Mouse (Mus musculus): Measurements from ENCODE around the gene Mroh2a.

Mroh2a gene

DNA sequence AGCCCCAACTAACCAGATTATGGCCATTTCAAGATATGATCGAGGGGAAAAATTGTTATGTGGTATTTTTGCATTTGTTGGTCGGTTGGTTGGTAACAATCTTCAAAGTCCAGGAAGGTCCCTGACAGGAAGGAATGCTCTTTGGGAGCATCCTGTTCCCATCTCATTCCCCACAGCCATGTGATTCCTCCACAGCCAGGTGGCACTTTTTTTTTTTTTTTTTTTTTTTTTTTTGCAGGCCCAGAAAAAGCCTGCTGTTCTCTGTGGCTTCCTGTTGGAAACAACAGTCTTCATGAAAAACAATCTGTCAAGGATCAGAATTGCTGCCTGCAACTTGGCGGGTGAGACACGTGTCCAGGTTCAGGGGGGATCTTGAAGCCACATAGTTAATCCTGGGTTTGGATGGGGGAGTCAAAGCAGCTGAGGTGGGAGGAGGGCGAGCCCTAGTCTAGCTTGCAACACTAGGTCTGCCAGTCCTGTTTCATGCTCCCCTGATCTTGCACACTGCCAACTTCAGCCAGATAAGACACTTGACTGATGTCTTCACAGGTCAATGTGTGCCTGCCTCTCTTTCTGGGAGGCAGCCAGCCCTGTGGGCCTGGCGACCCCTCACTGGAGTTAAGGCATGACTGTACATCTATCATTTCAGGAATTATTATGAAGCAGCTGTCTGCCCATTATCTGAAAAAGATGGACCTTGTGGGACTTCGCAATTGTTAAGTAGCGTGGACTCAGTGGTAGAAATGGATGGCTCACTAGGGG is 32.3 kb downstream of the Mroh2a start:
- no peak for DNase-seq (ENCODE audit: extremely low spot score)

DNA sequence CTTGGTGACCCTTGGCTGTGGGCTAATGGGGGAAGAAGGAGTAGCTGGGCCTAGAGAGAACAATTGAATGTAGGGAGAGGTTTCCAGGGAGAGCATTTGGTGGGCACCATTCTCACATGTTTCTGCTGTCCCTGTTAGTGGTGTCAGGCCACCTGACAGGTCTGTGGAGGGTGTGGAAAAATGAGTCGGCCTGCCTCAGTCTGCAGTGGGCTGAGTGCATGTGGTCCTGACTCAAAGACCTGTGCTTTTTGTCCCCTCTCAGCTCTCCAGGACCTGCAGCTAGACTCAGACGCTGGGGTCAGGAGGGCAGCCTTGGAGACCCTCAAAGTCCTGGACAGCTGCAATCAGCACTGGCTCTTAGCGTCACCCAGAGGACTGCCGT is 32.8 kb downstream of the Mroh2a start:
- DNase-seq (ENCODE audit: extremely low spot score), result no peak

DNA sequence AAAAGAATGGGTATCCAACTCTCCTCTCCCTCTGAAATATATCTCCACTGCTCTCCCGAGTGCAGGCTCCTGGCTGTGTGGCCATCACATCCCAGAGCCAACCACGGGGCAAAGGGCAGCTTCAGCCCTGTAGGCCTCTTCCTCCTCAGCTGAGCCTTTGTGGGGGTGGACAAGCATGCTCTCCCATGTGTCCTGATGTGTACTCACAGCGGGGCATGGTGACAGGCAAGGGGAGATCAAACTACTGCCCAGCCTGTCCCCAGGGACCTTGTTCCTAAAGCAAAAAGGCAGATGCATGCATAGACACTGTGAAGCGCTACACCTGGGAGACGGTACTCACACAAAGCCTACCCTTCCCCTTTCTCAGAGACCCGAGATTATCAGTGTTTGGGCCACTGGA is 33.3 kb downstream of the Mroh2a start:
- DNase-seq (ENCODE audit: extremely low spot score), result no peak

DNA sequence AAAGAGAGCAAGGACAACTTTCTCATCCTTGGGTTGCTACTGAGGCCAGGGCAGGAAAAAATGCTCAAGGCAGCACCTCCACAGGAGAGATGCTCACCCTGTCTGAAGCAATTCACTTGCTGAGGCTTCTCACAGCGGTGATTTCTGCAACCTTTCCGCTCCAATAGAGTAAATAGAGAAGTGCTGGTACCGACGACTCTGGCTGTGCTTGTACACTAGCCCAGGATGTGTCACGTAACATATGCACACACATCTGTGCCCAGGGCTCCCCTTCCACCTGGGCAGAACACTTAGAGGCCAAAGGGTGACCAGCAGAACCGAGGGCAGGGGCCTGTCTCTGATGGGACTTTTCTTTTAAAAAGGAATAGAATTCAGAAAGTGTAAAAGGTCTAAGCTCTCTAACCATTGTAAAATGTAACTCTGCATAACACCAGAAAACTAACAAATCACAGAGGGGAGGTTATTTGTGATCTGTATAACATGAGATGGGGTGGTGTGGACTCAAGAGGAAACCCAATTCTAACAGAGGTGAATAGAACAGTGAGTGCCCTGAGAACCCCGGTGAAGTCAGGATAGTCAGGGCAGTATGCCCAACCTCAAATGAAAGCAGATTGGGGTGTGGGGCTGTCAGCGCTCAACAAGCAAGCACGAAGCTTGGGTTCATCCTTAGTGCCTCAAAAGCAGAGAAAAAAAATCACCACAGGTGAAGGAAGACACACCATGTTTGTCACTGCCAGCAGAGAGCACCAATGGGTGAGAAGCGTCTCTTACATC is 34.0 kb downstream of the Mroh2a start:
- no peak for DNase-seq (ENCODE audit: extremely low spot score)

DNA sequence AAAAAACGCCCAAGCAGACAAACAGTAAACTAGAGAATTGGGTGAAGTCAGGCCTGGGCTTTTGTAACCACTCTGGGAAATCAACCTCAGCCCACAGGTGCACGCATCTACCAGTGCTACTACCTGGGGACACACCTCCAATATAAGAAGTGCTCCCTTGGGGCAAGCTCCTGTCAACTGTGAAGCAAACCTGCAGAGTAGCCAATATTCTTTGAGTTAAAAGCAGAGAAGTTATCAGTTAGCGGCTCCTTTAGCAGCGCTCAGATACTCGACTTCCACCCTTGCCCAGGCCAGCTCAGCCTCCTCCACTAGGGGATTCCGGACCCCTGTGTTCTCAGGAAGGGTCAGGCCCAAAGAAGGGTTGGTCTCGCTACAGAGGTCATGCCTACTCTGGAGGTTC is 34.9 kb downstream of the Mroh2a start:
- no peak for DNase-seq (ENCODE audit: extremely low spot score)

DNA sequence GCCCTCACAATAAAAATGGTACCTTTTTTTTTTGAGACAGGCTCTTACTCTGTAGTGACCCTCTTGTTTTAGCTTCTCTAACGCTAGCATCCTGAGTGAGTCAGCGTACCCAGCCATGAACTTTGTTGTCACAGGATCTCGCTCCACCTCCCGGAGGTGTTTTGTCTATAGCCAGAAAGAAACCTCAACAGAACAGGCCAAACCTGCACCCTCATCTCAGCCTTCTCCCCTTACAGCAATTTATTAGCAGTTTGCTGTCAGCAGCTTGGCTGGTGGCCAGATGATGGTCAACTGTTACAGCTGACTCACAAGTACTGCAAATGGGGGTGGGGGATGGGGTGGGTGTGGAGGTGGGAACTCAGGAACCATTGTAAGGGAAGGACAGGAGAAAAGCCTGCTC is 35.5 kb downstream of the Mroh2a start:
- no peak for DNase-seq (ENCODE audit: extremely low spot score)

DNA sequence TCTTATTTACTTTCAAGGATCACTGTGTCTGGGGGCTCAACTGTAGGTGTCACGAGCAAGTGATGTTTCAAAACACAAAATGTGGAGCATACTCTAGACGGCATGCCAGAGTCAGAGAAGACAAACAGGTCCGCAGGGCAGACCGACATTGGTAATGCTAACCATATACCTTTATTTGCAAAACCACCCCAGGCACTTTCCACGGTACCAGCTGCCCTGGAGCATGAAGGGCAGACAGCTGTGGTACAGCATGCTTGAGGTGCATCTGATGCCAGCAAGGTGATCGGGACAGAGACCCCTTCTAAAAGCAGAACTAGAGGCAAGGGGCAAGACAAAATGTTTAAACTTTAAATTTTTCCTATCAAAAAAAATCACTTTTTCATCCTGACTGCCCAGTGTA is 36.2 kb downstream of the Mroh2a start:
- no peak for DNase-seq (ENCODE audit: extremely low spot score)

DNA sequence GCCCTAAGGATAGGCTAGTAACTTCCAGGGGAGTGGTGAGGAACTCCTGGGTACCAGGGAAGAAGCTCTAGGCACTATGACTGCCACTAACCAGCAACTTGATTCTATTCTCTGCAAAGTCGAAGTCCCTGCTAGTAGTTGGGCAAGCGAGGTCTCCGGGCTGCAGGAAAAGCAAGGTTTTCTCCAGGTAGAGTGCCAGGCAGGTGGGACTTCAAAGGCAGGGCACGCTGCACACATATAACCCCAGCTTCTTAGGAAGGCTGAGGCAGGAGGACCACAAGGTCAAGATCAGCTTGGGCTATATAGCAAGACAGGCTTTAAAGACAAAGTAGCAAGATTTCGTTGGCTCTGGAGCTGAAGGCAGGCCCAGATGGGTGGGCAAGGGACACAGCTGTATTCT is 37.0 kb downstream of the Mroh2a start:
- no peak for DNase-seq (ENCODE audit: extremely low spot score)

DNA sequence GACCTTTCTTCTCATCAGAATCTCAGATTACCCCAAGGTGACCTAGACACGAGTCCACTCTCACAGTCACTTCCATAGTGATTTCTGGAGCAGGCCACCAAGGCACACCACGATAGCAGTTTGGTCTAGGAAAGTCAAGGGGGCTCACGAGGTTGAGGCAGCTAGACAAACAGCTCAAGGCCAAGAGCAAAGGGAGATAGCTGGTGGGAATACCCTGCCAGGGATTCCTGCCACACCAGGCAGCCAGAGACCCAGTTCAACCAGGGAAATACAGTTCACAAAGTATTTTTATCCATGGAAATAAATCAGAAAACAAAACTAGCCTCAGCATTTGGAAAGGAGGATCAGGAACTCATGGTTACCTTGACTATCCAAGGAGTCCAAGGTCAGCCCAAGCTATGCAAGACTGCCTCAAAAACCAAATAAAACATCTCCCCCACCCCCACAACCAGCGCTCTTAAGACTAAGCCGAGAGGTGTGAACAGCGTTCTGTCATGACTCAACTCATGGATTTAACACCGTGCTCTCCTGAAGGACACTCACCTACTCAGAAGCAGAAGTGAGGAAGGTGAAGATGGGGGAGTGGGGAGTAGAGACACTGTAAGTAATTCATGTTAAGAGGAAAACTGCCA is 37.6 kb downstream of the Mroh2a start:
- no peak for DNase-seq (ENCODE audit: extremely low spot score)

DNA sequence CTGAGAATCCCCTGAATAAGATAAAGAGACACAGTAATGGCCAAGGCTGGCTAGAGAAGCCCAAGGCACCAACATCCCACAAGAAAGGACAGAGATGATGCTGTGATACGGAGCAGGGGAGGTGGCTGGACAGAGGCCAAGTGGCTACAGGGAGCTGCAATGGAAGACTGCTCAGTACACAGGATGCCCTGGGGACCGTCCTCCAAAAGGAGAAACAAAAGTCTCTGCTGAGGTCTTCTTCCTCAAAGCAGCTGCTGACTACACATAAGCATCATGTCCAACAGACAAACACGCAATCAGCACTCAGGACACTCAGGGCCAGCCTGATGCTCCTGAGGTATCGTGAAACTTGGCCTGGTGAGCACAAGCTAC is 38.1 kb downstream of the Mroh2a start:
- no peak for DNase-seq (ENCODE audit: extremely low spot score)

DNA sequence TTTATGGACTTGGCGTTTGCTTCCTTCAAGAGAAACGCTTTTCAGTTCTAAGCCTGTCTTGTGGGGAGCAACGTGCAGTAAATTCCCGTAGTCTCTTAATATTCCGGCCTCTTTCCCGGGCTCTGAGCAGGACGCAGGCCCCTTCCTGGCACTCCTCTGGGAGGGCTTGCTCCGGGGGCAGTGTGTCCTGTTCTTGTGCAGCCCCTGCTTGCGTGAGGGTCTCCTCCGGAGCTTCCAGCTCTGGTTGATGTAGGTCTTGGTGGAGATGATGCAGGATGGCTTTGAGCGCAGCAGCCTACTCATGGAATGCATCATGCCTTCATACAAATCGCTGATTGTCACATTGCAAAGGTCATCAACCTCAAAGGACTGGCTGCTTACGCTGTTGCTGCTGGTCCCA is 39.3 kb downstream of the Mroh2a start:
- no peak for DNase-seq (ENCODE audit: extremely low spot score)

DNA sequence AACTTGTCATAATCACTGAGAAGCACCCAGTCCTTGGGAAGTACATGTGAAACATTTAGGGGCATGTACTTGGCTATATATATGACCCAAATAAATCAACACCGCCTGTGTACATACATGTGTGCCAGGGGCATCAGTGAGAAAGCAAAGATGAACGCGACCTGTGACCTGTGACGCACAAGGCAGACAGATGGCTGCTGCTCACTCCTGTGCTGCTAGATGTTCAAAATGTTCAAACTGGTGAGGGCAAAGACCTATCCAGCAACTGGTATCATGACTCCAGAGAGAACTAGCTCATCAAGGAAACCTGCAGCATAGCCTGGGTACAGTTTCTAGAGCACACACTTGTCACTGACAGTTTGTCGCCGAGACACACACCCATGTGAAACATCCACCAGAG is 40.7 kb downstream of the Mroh2a start:
- no peak for DNase-seq (ENCODE audit: extremely low spot score)

DNA sequence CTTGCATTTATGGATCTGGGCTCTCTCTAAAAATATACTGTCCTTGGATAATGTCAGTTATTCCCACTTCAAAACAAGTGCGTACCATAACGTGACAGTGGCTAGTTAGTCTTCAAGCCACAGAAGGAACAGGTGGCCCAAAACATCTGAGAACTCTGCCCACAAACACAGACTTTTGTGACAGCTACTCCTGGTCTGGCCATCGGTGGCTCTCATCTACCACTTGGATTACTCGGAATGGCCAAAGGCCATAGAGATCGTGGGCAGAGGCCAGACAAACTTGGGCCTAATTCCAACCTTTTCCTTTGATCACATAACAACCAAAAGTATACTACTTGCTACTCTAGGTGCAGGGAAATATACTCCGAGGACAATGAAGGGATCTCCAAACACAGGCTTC is 41.3 kb downstream of the Mroh2a start:
- DNase-seq (ENCODE audit: extremely low spot score), result no peak

DNA sequence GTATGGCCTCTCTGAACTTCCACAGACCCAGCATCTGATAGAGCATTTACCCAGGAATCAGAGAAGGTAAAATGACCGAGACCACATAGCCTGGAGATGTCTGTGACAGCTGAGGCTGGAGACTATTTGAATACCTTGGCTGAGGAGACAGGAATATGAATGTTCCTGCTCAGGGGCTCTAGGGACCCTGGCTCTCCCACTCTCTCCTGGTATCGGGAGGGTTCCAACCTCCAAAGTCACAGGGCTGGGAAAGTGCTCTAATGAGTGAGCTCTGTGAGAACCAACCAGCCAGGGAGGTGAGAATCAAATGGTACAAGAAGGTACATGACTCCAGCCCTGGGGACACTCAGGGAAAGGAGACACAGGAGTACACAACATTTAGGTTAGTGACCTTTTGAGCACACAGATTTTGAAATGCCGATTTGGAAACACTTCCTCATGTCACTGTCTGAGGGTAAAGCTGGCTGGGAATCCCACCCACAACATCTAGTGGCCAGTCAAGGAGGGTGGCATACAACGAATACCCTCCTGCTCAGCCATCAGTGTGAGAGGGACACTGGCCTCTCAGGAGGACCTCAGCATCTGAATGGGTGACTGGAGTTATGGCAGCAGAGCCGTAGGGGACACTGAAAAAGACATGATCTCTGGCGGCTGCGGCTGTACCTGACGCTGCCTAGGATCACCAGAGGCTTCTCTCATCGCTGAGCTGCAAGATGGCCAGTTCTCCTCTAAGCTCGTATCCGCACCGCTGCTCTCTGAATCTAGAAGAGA is 42.9 kb downstream of the Mroh2a start:
- DNase-seq (ENCODE audit: extremely low spot score), result no peak

DNA sequence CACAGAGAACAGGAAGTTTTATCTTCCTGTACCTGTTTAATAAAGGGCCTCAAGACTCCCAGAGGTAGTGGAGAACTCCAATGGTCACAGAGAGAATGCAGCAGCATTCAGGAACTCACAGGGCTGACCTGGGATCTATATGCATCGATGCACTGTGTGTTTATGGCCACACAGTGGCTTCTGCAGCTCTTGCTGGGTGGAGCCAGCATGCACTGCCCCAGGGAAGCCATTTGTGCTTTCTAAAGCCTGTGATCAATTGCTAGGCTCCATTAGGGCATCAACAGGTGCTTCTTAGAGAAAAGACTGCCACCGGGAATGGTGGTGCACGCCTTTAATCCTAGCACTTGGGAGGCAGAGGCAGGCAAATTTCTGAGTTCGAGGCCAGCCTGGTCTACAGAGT is 46.1 kb downstream of the Mroh2a start:
- no peak for DNase-seq (ENCODE audit: extremely low spot score)

DNA sequence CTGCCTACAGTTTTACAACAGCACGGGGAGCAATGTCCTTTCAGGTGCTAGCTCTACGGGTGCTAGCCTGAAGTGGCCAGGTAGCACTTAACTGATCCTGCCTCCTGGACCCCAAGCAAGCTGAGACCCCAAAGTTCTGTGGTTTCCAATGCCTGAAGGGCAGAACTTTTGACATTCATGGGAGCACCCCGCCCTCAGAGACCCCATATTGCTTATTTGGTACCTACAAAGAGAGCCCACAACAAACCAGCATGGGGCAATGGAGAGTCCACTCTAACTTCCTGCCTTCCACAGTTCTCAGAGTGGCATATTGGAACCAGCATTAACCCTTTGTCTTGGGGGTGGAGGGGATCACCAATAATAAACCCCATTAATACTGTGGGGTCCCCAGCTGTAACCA is 46.5 kb downstream of the Mroh2a start:
- no peak for DNase-seq (ENCODE audit: extremely low spot score)

DNA sequence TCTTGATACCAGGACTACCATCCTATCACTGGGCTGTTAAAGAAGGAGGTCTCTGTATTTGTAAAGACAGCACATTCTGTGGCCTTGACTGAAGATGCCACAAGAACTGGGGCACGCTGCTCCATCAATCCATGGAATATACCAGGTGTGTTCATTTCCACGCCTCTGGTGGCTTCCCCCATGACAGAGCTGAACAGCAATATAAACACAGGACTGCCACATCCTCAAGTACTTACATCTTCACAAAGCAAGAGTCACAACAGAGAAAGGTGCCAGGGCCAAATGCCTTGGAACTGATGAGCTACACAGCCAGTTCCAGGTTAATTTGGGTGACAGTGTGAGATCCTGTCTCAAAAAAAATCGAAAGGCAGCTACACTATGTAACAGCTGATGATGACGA is 47.0 kb downstream of the Mroh2a start:
- DNase-seq (ENCODE audit: extremely low spot score), result no peak

DNA sequence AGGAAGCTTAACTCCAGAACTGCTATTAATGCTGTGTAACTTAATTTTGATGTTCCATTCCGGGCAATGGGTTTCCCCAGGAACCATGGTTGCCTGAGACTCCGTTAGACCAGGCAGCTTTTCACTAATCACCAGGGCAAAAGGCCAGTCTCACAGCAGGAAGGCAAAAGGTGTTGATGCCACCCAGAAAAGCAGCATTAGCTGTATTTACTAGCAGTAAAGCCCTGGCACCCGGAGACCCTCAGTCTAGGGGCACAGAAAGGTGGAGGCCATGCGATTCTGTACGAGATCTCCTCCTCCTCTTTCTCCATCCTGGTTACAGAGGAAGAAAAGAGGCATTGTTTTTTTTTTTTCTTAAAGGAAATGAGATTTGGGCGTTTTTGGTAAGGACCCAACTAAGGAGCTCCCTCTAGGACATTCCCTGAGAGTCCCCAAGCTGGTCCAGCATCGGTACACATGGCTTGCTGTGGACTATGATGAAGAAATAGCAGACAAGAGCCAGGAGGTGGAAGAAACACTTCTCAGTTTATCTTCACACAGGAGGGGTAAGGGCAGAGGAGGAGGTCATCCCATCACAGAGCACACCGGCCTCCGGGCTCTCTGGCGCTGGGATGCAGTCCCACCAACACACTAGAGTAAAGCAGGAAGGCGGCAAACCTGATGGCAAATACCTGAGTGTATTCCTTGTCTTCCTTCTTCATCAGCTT is 47.7 kb downstream of the Mroh2a start:
- no peak for DNase-seq (ENCODE audit: extremely low spot score)

DNA sequence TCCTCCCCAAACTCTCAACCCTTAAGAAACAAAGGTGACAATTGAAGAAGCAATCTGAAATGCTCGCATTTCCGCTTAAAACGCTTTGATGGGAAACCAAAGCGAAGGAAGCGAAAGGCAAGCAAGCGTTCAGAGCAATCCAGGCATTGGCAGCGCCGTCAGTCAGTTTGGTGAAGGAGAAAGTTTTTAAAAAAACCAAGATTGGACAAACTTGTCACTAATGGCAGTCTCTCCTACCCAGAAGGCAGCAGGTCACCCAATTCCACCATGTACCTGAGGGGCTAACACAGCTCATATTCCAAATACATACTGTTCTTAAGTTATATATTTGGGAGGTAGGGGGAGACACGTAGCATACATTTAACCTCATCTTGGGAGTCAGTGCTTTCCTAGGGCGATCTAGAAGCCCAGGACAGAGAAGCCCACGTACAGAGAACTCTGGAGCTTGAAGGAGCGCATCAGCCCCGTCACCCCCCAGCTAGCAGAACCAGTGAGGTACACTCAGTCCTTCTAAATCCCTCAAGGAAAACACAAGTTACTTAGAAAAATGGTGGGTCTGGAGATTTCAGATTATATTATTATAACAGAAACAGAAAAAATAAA is 48.4 kb downstream of the Mroh2a start:
- no peak for DNase-seq (ENCODE audit: extremely low spot score)

DNA sequence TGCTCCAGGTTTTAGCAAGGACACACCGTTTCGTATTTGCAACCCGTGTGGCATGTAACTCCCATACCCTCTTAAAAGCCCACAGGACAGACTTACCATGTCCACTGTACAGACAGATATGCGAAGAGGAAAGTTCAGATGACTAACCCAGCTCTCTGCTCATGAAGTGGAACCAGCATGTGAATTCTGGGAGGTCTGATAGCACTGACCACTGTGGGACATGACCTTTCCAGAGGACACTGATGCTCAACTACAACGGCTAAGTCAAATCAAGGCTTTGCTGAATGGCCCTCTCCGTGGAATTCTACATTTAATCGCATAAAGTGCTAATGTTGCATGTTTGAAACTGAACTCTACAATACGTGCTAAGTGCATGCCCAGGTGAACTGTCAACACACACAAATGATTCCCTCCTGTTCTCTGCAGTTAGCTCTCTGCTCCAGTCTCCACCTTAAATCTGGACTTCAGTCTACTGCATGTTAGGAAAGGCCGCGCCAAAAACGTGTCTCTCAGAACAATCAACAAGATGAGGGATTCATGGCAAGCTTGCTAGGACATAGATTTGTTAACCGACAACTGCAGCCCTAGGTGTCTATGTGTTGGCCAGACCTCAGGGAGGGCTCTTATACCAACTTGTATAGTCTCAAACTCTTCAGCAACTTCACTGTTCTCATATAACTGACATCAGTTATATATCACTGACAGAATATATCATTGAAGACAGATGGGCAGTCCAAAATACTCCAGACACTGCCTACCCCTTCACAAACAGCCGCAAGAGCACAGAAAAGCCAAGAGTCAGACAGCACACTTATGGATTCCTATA is 49.1 kb downstream of the Mroh2a start:
- DNase-seq (ENCODE audit: extremely low spot score), result no peak

Data from embryo, embryonic 9.5 days (tissue).